Mouse (Mus musculus) MEL (cell line): Measurements from ENCODE around the gene Smc6. TPM values are rescaled to one million over a fixed set of nuclear protein-coding genes. Genes with fewer than 3 reads are reported as not detected.
A peak's percentile ranks its signal among the peaks of the same experiment; 100 is the strongest.

Experiments used
- DNase-seq: peaks from one replicate; pipeline ENCODE4 v3.0.0; 2011; ENCODE audit warnings: low read depth, low spot score
- H3K27ac ChIP-seq: 2 replicates; pipeline ENCODE4 v1.5.1; 2012; ENCODE audit warnings: low read depth, mild to moderate bottlenecking, control low read depth, low read length, moderate library complexity; ENCODE audit not compliant: control insufficient read depth
- H3K27me3 ChIP-seq, 2 experiments: fragments of 150-350 bp in 1 of 2; sonication (generic) in 1 of 2; 2 replicates each; pipeline ENCODE4 v1.6.1; 2012; ENCODE audit warnings: low read length in 2 of 2, mild to moderate bottlenecking in 2 of 2, improper control_type of control experiment in 1 of 2, moderate library complexity in 1 of 2; ENCODE audit not compliant: insufficient read depth in 2 of 2, control insufficient read depth in 1 of 2
- H3K36me3 ChIP-seq, 2 experiments: 2 replicates each; pipeline ENCODE4 v1.6.1; 2012 to 2014; ENCODE audit warnings: low read length in 2 of 2, improper control_type of control experiment in 1 of 2, inconsistent platforms in 1 of 2, mild to moderate bottlenecking in 1 of 2; ENCODE audit not compliant: insufficient read depth in 2 of 2, control insufficient read depth in 1 of 2
- H3K4me1 ChIP-seq, 2 experiments: fragments of 150-350 bp in 1 of 2; sonication (generic) in 1 of 2; 2 replicates each; pipeline ENCODE4 v1.6.1; 2012; ENCODE audit warnings: low read length in 2 of 2, improper control_type of control experiment in 1 of 2, mild to moderate bottlenecking in 1 of 2; ENCODE audit not compliant: insufficient read depth in 2 of 2, control insufficient read depth in 1 of 2
- H3K4me3 ChIP-seq, 2 experiments: fragments of 150-350 bp in 1 of 2; sonication (generic) in 1 of 2; 2 replicates each; pipeline ENCODE4 v1.5.1; 2012; ENCODE audit warnings: low read depth in 2 of 2, low read length in 2 of 2, mild to moderate bottlenecking in 2 of 2, moderate library complexity in 2 of 2, control low read depth in 1 of 2, improper control_type of control experiment in 1 of 2; ENCODE audit not compliant: control insufficient read depth in 1 of 2, insufficient read depth in 1 of 2
- H3K79me2 ChIP-seq: 2 replicates; pipeline ENCODE4 v1.6.1; 2012; ENCODE audit warnings: mild to moderate bottlenecking, low read length, moderate library complexity; ENCODE audit not compliant: control insufficient read depth, poor library complexity, insufficient read depth
- H3K9ac ChIP-seq: 2 replicates; pipeline ENCODE4 v1.6.1; 2012; ENCODE audit warnings: low read depth, mild to moderate bottlenecking, control low read depth, low read length, moderate library complexity; ENCODE audit not compliant: control insufficient read depth, poor library complexity, severe bottlenecking
- H3K9me3 ChIP-seq: fragments of 150-350 bp; sonication (generic); replicated peaks from 2 replicates; pipeline ENCODE4 v1.6.1; 2012; ENCODE audit warnings: mild to moderate bottlenecking, low read length, improper control_type of control experiment, moderate library complexity; ENCODE audit not compliant: insufficient read depth
- CHD1 ChIP-seq: IDR thresholded peaks from 2 replicates; pipeline ENCODE4 v1.6.1; 2012; ENCODE audit warnings: low read depth, mild to moderate bottlenecking, inconsistent platforms, low read length, improper control_type of control experiment
- CHD2 ChIP-seq: IDR thresholded peaks from 2 replicates; pipeline ENCODE4 v1.6.1; 2011; ENCODE audit warnings: low read length, improper control_type of control experiment
- EP300 ChIP-seq, 2 experiments: IDR thresholded peaks; 2 replicates each; pipeline ENCODE4 v1.6.1; 2011; ENCODE audit warnings: improper control_type of control experiment in 2 of 2, low read length in 2 of 2, low read depth in 1 of 2, mild to moderate bottlenecking in 1 of 2
- ETS1 ChIP-seq: IDR thresholded peaks from 2 replicates; pipeline ENCODE4 v1.6.1; 2012; ENCODE audit warnings: low read depth, mild to moderate bottlenecking, inconsistent platforms, low read length, improper control_type of control experiment, moderate library complexity
- JUND ChIP-seq: IDR thresholded peaks from 2 replicates; pipeline ENCODE4 v1.6.1; 2011; ENCODE audit warnings: low read depth, mild to moderate bottlenecking, improper control_type of control experiment, low read length
- MAX ChIP-seq: IDR thresholded peaks from 2 replicates; pipeline ENCODE4 v1.6.1; 2011; ENCODE audit warnings: low read length, improper control_type of control experiment
- MEF2A ChIP-seq: IDR thresholded peaks from 2 replicates; pipeline ENCODE4 v1.6.1; 2014; ENCODE audit warnings: low read depth, mild to moderate bottlenecking, inconsistent platforms, low read length, improper control_type of control experiment; ENCODE audit not compliant: poor library complexity, insufficient replicate concordance, severe bottlenecking; ENCODE audit errors: extremely low read depth
- MYC ChIP-seq: IDR thresholded peaks from 2 replicates; pipeline ENCODE4 v1.6.1; 2011; ENCODE audit warnings: low read depth, mild to moderate bottlenecking, low read length, improper control_type of control experiment, moderate library complexity
- NELFE ChIP-seq: IDR thresholded peaks from 2 replicates; pipeline ENCODE4 v1.6.1; 2011; ENCODE audit warnings: low read depth, low read length, improper control_type of control experiment
- POLR2A ChIP-seq, 2 experiments: IDR thresholded peaks; 2 replicates each; pipeline ENCODE4 v1.6.1; 2011 to 2012; ENCODE audit warnings: low read length in 2 of 2, mild to moderate bottlenecking in 2 of 2, control low read depth in 1 of 2, improper control_type of control experiment in 1 of 2, low read depth in 1 of 2, moderate library complexity in 1 of 2; ENCODE audit not compliant: control insufficient read depth in 1 of 2, insufficient read depth in 1 of 2, poor library complexity in 1 of 2
- POLR2AphosphoS2 ChIP-seq: IDR thresholded peaks from 2 replicates; pipeline ENCODE4 v1.6.1; 2011; ENCODE audit warnings: low read length, improper control_type of control experiment
- POLR2AphosphoS5 ChIP-seq: IDR thresholded peaks from 2 replicates; pipeline ENCODE4 v1.6.1; 2012; ENCODE audit warnings: low read depth, borderline replicate concordance, mild to moderate bottlenecking, inconsistent platforms, low read length, moderate library complexity, mixed read lengths
- RCOR1 ChIP-seq: IDR thresholded peaks from 2 replicates; pipeline ENCODE4 v1.6.1; 2012; ENCODE audit warnings: low read depth, mild to moderate bottlenecking, inconsistent platforms, low read length, improper control_type of control experiment
- SIN3A ChIP-seq: IDR thresholded peaks from 2 replicates; pipeline ENCODE4 v1.6.1; 2012; ENCODE audit warnings: low read length, improper control_type of control experiment, inconsistent platforms
- TAL1 ChIP-seq: IDR thresholded peaks from 2 replicates; pipeline ENCODE4 v1.6.1; 2012; ENCODE audit warnings: mild to moderate bottlenecking, inconsistent platforms, low read length, moderate library complexity, mixed read lengths
- TCF12 ChIP-seq: IDR thresholded peaks from 2 replicates; pipeline ENCODE4 v1.6.1; 2014; ENCODE audit warnings: low read depth, mild to moderate bottlenecking, inconsistent platforms, low read length, improper control_type of control experiment, moderate library complexity
- UBTF ChIP-seq: IDR thresholded peaks from 2 replicates; pipeline ENCODE4 v1.6.1; 2012; ENCODE audit warnings: low read depth, mild to moderate bottlenecking, inconsistent platforms, low read length, improper control_type of control experiment, moderate library complexity, borderline replicate concordance; ENCODE audit not compliant: insufficient read depth
- ZKSCAN1 ChIP-seq: IDR thresholded peaks from 2 replicates; pipeline ENCODE4 v1.6.1; 2012; ENCODE audit warnings: low read depth, mild to moderate bottlenecking, inconsistent platforms, low read length, improper control_type of control experiment, moderate library complexity
- ZNF384 ChIP-seq: IDR thresholded peaks from 2 replicates; pipeline ENCODE4 v1.6.1; 2012; ENCODE audit warnings: low read depth, mild to moderate bottlenecking, inconsistent platforms, low read length, improper control_type of control experiment
- polyA plus RNA-seq, 2 experiments: library from polyadenylated mRNA; stranded (reverse) in 1 of 2; unstranded in 1 of 2; fragments of >175 nt in 1 of 2; fragments of >200 nt in 1 of 2; gene quantifications; 2 replicates each; pipeline versions ENCODE4 v1.2.1 to v1.2.4; 2012; ENCODE audit warnings: low replicate concordance in 2 of 2, low read depth in 1 of 2; ENCODE audit not compliant: insufficient read length in 2 of 2, insufficient read depth in 1 of 2, missing spikeins in 1 of 2
- total RNA-seq: library from RNA; depleted of rRNA; stranded (reverse); fragments of 300-350 nt; gene quantifications from 2 replicates; pipeline ENCODE4 v1.2.3, GENCODE M21; 2012

Gene Smc6
- total and polyA plus RNA-seq, 3 experiments: 46.7 to 170 (median 63.3) TPM

DNA sequence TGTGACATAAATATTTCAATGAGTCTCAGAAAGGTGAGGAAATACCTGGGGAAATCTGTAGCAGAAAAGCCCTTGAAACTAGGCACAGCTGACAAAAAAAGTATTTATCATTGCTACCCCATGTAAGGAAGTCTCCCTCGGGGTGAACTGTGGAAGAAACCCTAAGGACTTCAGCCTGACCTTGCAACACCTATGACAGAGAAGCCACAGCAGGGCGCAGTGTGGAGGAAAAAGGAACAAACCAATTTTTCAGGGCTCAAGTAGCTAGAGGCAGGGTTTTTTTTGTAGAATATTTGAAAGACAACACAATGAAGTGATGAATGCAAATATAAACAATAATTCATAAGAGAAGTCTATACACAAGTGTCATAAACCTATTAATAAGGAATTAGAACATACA, 29.7 kb upstream of the Smc6 start:
- no peak for DNase-seq
- Histone ChIP-seq H3K9me3 (no peaks in the 10 kb centered on the region), H3K4me3 (no peak overlapping the region), H3K79me2 (no peaks in the 10 kb centered on the region), H3K36me3 (no peaks in the 10 kb centered on the region; a peak in 1 of 4 replicates), H3K27ac (no peak overlapping the region), H3K27me3 (no peaks in the 10 kb centered on the region), H3K4me1 (no peaks in the 10 kb centered on the region; a peak in 1 of 4 replicates), H3K9ac (no peak overlapping the region)
- TF ChIP-seq TAL1 (no peak), TCF12 (no peak), CHD2 (no peak), RCOR1 (no peak)
- TF ChIP-seq, all 39 proteins: peak for 0

DNA sequence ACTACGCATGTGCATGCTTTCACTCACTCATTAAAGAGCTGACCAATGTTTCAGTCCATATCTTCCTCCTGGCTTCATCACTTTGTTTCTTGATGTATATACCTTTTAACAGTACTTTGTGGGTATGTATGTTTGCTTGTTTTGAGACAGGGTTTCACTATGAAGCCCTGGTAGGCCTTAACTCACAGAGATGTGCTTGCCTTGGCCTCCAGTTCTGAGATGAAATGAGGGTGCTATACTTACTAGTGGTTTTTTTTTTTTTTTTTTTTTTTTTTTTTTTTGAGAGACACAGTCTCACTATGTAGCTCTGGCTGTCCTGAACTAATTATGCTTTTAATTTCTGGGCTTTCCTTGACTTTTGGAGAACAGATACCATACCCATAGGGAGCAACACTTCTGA, 18.2 kb upstream of the Smc6 start:
- H3K36me3 ChIP-seq: peaks cover 0 to 11% of the 10 kb centered on the region in 2 experiments; a peak in 2 of 4 replicates
- TF ChIP-seq ETS1: no peak
- TF ChIP-seq ZNF384: peak; percentile 34; the same call in 1 of the 2 replicates
- TF ChIP-seq MAX: no peak
- H3K79me2 ChIP-seq: no peaks in the 10 kb centered on the region
- no peak overlapping the region for H3K9ac ChIP-seq
- no peaks in the 10 kb centered on the region for H3K4me1 ChIP-seq
- no peaks in the 10 kb centered on the region for H3K9me3 ChIP-seq
- no peak overlapping the region for H3K4me3 ChIP-seq
- no peaks in the 10 kb centered on the region for H3K27me3 ChIP-seq
- DNase-seq: no peak
- H3K27ac ChIP-seq: no peak overlapping the region

DNA sequence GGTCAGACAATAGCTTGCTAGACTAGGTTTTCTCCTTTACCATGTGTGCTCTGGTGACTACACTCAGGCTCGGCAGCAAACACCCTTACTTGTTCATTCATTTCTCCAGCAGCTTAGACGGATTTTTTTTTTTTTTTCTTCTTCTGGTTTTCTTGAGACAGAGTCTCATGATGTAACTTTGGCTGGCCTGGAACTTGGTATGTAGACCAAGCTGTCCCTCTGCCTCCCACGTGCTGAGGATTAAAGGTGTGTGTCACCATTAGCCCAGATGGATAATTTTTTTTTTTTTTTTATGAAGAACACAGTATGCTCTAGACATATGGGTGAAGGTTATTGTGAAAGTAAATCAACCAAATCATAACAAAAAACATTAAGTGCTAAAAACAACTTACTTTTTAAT, 15.4 kb upstream of the Smc6 start:
- Histone ChIP-seq H3K9me3 (no peaks in the 10 kb centered on the region), H3K27ac (no peak overlapping the region), H3K36me3 (peaks cover 0 to 9% of the 10 kb centered on the region in 2 experiments; a peak in 2 of 4 replicates), H3K9ac (no peak overlapping the region), H3K4me3 (no peak overlapping the region), H3K27me3 (no peaks in the 10 kb centered on the region), H3K79me2 (no peaks in the 10 kb centered on the region), H3K4me1 (no peaks in the 10 kb centered on the region)
- no peak for TF ChIP-seq NELFE
- TF ChIP-seq MEF2A: no peak
- no peak for TF ChIP-seq UBTF
- TF ChIP-seq MAX: no peak
- TF ChIP-seq POLR2A (IDR thresholded peaks at IDR 0.05; ENCODE audit: control insufficient read depth in 1 of 2, insufficient read depth in 1 of 2, low read depth in 1 of 2, low read length in 2 of 2, poor library complexity in 1 of 2): no peak
- no peak for TF ChIP-seq SIN3A
- TF ChIP-seq CHD1: no peak
- TF ChIP-seq EP300 (IDR thresholded peaks at IDR 0.05; ENCODE audit: low read depth in 1 of 2, low read length in 2 of 2): no peak
- no peak for TF ChIP-seq MYC
- TF ChIP-seq POLR2AphosphoS2: no peak
- TF ChIP-seq JUND: no peak
- no peak for TF ChIP-seq TCF12
- no peak for TF ChIP-seq POLR2AphosphoS5
- no peak for TF ChIP-seq ZKSCAN1
- DNase-seq: no peak
